Mouse (Mus musculus): ENCODE data around the gene Aurkaip1.

DNA sequence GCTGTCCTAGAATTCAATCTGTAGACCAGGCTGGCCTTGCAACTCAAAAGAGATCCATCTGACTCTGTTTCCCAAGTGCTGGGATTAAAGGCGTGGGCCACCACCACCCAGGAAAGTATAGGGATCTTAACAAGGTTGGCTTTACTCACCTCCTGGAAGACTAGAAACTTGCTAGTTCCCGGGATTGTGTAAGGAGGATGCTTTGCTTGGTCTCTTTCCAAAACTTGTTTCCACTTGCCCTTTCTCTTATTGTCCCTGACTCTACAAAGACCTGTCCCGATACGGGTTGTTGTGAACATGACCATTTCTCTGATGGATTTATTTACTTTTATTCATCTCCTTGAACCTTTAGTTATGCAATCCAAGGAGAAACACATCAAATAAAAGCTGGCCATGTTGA is 1.2 kb upstream of the Aurkaip1 start:
- no peak for TF ChIP-seq CTCF (IDR thresholded peaks at IDR 0.05; ENCODE audit: extremely low read depth, insufficient read depth, low read length)
- no peak for TF ChIP-seq POLR2A (IDR thresholded peaks at IDR 0.05; ENCODE audit: extremely low read depth, insufficient read depth, low read length)
